Mouse (Mus musculus): Measurements from ENCODE around the gene Ppp2r5a.
A peak's percentile ranks its signal among the peaks of the same experiment; 100 is the strongest.

The Ppp2r5a gene

DNA sequence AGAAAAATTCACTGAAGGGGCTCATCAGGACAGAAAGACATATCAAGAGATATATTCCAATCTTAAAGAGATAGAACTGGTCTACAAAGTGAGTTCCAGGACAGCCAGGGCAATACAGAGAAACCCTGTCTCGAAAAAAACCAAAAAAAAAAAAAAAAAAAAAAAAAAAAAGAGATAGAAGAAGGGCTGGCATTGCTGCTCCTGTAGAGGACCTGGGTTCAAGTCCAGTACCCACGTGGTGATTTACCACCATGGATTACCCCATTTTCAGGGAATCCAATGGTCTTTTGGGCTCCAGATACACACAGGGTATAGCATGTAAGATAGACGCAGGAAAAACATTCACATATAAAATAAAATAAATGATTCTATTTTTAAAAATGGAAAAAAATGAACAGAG is 22.2 kb downstream of the Ppp2r5a start:
- DNase-seq (ENCODE audit: low spot score) = no peak

DNA sequence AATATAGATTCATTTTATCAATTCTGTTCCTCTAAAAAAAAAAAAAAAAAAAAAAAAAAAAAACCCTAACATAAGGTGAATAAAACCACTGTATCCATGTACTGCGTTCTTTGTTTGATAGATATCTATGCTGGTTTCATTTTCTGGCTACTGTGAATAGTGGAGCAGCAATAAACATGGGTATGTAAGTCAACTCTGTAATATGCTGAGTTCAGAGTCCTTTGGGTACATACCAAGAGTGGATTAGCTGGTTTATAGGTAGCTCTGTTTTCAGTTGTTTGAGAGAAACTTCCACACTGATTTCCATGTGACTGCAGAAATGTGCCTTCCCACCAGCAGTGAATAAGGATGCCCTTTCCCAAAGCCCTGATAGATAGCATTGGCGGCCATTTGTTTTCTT is 25.0 kb downstream of the Ppp2r5a start:
- DNase-seq (ENCODE audit: low spot score) = no peak

GRCm38 (mm10) chr1:191375644-191375998 is 27.5 kb downstream of the Ppp2r5a start:
- DNase-seq (ENCODE audit: low spot score) = no peak

DNA sequence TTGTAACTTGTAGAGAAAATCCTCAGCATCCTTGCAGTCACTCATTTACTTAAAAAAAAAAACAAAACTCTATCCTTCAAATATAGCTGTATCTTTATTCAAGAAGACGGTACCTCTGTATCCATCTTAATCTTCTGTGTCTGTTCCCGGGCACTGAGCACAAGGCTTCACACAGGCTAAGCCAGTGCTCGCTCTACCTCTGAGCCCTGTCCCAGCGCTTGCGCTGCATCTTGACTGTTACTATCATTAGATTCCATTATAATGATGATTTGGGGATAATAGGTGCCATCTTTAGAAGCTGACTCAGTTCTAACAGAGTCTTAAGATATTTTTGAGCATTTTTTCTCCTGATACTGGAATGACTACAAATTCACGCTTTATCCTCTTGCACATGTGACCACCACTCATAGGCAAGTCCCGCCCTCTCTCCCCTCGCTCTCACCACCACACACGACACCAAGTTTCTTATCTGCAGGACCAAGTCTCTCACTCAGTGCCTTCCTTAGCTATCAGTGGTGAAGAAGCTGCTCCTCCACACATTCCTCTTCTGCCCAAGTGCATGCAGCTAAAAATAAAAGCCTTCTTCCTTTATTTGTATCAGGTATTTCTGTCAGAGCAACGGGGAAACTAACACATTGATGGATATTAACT is 28.0 kb downstream of the Ppp2r5a start:
- DNase-seq (ENCODE audit: low spot score) = peak; percentile 56

- DNase-seq (ENCODE audit: low spot score) = no peak
Measured at GRCm38 (mm10) chr1:191369140-191369539, 33.9 kb downstream of the Ppp2r5a start.

DNA sequence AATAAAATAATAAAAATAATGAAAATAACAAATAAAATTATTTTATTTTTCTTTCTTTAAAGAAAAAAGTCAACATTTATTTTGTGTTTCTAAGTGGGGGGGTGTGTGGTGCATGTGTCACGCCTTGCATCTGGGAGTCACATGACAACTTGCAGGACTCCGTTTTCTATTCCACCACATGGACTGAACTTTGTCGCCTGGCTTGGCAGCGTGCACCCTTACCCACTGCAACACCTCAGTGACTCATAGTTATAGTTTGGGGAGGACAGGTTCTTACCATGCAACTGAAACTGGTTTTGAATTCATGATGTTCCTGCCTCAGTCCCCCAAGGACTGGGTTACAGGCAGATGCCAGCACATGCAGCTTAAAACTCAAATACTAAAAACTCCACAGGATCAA is 34.9 kb downstream of the Ppp2r5a start:
- no peak for DNase-seq (ENCODE audit: low spot score)

- DNase-seq (ENCODE audit: low spot score) = peak; percentile 61
Measured at GRCm38 (mm10) chr1:191364477-191364876, 38.6 kb downstream of the Ppp2r5a start.

GRCm38 (mm10) chr1:191362412-191362811 is 40.7 kb downstream of the Ppp2r5a start:
- DNase-seq (ENCODE audit: low spot score) = no peak

DNA sequence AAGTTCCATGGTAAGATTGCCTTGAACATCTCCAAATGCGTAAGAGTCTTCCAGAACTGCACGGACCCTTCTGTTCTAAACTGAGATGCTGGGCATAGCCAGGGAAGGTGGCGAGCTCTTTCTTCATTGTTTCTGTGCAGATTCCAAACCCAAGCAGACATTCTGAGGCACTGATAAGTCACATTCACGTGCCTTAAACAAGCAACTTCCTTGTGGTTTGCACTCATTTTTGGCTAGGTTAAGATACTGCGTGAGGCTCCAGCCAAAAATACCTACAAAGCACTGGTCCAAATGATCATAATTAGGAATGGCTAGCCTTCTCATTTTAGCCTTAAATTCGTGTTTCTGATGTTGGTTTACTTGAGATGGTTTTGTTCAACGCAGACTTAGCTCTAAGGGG is 43.6 kb downstream of the Ppp2r5a start:
- DNase-seq (ENCODE audit: low spot score) = no peak

- no peak for DNase-seq (ENCODE audit: low spot score)
Measured at GRCm38 (mm10) chr1:191356936-191357335, 46.1 kb downstream of the Ppp2r5a start.

DNA sequence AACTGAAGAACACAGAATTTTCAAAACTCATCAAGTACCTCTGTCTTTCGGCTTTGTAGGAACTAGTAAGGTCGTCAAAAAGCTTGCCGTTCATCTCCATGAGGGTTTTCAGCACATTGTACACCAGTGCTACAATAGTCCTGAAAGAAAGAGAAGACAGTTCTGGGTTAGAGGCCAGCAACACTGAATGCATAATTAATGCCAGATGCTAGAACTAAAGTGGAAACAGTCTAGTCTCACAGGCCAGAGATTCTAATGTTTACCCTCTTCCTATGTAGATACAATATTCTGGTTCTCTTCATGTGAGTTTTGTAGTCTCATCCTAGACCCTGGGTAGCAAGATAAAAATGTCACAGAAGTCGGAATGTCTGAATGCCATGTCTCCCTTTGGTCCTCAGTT is 49.2 kb downstream of the Ppp2r5a start:
- no peak for DNase-seq (ENCODE audit: low spot score)

DNA sequence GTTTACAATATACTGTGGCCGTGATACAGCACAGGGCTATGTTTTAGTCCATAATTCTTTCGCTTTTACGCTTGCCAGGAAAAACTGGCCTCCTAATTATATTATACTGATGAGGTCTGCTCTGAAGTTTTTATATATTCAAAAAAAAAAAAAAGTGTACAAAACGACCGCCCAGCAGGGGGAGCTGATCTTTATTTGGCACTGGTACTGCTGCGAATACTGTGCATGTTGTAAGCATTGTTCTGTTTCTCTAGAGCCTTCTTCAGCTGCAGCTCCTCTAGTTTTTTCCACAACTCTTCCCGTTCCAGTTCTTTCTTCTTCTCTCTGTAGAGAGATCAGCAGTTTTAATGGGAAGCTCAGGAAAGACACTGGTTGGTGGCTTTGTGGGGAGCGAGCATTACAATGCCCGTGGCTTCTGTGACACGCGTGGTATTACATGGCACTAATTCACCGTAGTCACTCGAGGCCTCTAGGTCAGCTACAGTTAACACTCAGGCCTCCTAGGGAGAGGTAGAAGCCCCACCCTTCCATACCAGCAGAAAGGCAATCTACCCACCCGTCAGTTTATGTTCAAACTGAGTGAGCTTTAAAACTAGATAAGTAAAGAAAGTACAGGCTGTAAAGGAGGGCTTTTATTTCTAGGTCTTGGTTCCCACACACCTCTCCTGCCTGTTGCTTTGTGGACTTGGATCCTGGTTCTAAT is 50.1 kb downstream of the Ppp2r5a start:
- DNase-seq (ENCODE audit: low spot score) = peak; percentile 35

GRCm38 (mm10) chr1:191350355-191350754 is 52.7 kb downstream of the Ppp2r5a start:
- DNase-seq (ENCODE audit: low spot score) = no peak

- DNase-seq (ENCODE audit: low spot score) = no peak
Measured at GRCm38 (mm10) chr1:191349486-191350037, 53.5 kb downstream of the Ppp2r5a start.

GRCm38 (mm10) chr1:191348996-191349395 is 54.1 kb downstream of the Ppp2r5a start:
- no peak for DNase-seq (ENCODE audit: low spot score)

DNA sequence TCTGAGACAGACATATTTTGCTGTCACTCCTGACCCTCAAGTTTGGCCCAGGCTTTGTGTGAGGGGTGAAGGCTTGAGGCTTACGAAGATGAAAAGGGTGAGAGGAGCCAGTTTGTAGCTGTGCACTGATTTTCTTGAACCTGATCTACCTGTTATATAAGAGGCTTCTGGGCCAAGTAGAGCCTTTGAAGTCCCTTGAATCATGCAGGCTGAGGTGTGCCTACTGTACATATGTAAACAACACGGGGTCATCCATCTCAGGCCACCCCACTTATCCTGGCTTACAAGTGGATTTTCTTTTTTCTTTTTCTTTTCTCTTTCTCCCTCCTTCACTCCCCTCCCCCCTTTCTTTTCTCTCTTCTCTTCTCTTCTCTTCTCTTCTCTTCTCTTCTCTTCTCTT is 54.5 kb downstream of the Ppp2r5a start:
- DNase-seq (ENCODE audit: low spot score) = no peak

GRCm38 (mm10) chr1:191347602-191348001 is 55.5 kb downstream of the Ppp2r5a start:
- DNase-seq (ENCODE audit: low spot score) = no peak

- DNase-seq (ENCODE audit: low spot score) = no peak
Measured at GRCm38 (mm10) chr1:191340530-191340929, 62.5 kb downstream of the Ppp2r5a start.

- DNase-seq (ENCODE audit: low spot score) = no peak
Measured at GRCm38 (mm10) chr1:191339876-191340275, 63.2 kb downstream of the Ppp2r5a start.

GRCm38 (mm10) chr1:191334500-191334899 is 68.6 kb downstream of the Ppp2r5a start:
- DNase-seq (ENCODE audit: low spot score) = no peak

DNA sequence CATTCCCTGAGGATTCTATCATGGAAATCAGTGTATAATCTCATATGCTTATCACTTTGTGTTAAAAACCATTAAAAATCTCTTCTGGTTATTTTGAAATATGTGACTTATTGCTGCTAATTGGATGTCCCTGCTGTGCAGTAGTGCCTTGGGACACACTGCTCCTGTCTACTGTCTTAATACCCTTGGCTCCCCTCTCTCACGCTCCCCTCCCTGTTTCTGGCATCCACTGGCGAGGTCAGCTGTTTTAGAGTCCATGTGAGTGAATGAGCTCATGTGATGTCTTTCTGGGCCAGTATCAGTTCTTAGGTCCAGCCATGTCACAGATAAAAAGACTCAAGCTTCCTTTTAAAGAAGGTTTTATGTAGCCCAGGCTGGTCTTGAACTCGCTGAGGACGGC is 72.7 kb downstream of the Ppp2r5a start:
- DNase-seq (ENCODE audit: low spot score) = no peak

DNA sequence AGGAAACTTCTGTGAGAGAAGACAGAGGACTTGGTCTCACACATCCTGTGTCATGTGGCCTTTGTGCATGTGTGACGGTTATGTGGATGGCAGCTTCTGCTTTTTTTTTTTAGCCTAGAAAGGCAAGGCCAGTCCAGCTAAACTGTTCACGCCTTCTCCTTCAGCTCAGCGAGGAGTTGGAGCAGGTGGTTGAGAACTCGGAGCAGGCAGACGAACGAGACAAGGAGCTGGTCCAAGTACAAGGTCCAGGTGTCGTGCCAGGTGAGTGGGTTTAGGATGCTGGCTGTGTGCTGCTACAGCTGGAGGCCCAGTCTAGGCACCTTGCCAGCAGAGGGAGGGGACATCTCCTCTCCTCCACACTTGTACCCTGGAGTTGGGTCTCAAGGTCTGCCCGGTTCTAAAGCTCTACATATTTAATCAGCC is 75.0 kb downstream of the Ppp2r5a start:
- DNase-seq (ENCODE audit: low spot score) = no peak

DNA sequence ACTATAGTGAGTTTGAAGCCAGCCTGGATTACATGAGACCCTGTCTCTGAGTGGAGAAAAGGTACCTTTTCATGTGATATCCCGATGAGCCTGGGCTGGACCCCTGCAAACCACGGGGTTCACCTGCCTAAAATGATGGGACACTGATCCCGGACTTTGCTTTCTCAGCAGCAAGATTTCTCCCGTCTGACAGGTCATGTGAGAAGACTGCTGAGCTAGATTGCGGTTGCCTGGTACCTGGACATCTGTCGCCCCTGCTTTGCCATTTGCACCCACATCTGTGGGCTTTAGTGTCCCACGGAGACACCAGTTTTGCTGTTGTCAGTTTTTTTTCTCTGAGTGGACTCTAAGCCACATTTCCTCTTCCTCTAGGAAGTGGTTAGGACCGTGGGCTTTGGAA is 75.8 kb downstream of the Ppp2r5a start:
- DNase-seq (ENCODE audit: low spot score) = no peak

Data from c-Kit-positive CD71-positive TER-119-positive erythroid progenitor cells, embryonic 14.5 days (primary cell).